Mouse (Mus musculus) liver, embryonic 12.5 days (tissue): ENCODE results near the gene Nepn. TPM values are rescaled to one million over a fixed set of nuclear protein-coding genes. Genes with fewer than 3 reads are reported as not detected.
"Not testable (repeated sequence)": the region's sequence is repeated elsewhere in the genome, so short reads cannot be mapped to it uniquely, and the experiment has no call there.

Experiments
- ATAC-seq: fragments of 200-750 bp; cut with Nextera tagmentation; 2 replicates; pipeline ENCODE4 v1.8.0; 2017; ENCODE audit warnings: moderate number of reproducible peaks, mild to moderate bottlenecking, moderate library complexity
- H3K27ac ChIP-seq: fragments of 300-500 bp; sonication (generic); 2 replicates; pipeline ENCODE4 v1.5.1; 2016; ENCODE audit warnings: mild to moderate bottlenecking
- H3K27me3 ChIP-seq: fragments of 300-500 bp; sonication (generic); replicated peaks from 2 replicates; pipeline ENCODE4 v1.6.1; 2016; ENCODE audit warnings: mild to moderate bottlenecking, moderate library complexity
- H3K36me3 ChIP-seq: fragments of 300-500 bp; sonication (generic); 2 replicates; pipeline ENCODE4 v1.6.1; 2016; ENCODE audit warnings: mild to moderate bottlenecking, moderate library complexity
- H3K4me1 ChIP-seq: fragments of 300-500 bp; sonication (generic); 2 replicates; pipeline ENCODE4 v1.6.1; 2016
- H3K4me2 ChIP-seq: fragments of 300-500 bp; sonication (generic); 2 replicates; pipeline ENCODE4 v1.6.1; 2016; ENCODE audit warnings: mild to moderate bottlenecking, moderate library complexity
- H3K4me3 ChIP-seq: fragments of 300-500 bp; sonication (generic); 2 replicates; pipeline ENCODE4 v1.5.1; 2016; ENCODE audit warnings: mild to moderate bottlenecking, moderate library complexity
- H3K9ac ChIP-seq: fragments of 300-500 bp; sonication (generic); 2 replicates; pipeline ENCODE4 v1.6.1; 2016; ENCODE audit warnings: mild to moderate bottlenecking, moderate library complexity
- H3K9me3 ChIP-seq: fragments of 300-500 bp; sonication (generic); replicated peaks from 2 replicates; pipeline ENCODE4 v1.6.1; 2016; ENCODE audit warnings: mild to moderate bottlenecking, moderate library complexity
- WGBS: fragments of 180-500 bp; shearing (Covaris S2); methylation state at CpG from one replicate; pipeline ENCODE4 v1.1.7; 2016; ENCODE audit not compliant: insufficient replicate concordance; 5-methylcytosine and 5-hydroxymethylcytosine counted together
- polyA plus RNA-seq: library from polyadenylated mRNA; unstranded; fragments of >200 nt; fragmentation: Nextera tagmentation; extraction: Ambion mirVana; gene quantifications from 2 replicates; pipeline ENCODE4 v1.2.1, GENCODE M21; 2016

Nepn gene
- 0.32 and 1.2 TPM in 2 replicates for polyA plus RNA-seq

GRCm38 (mm10) chr10:52388922-52389430 lies at the start of gene Nepn:
Gene Nepn (plus strand): TSS chr10:52388972.
- Histone ChIP-seq H3K4me3 (no peak within 1 kb of the TSS), H3K9me3 (no peaks in the 10 kb centered on the region), H3K27me3 (no peaks in the 10 kb centered on the region; the same call in 1 of the 2 replicates), H3K27ac (no peak within 1 kb of the TSS), H3K4me2 (no peak within 1 kb of the TSS), H3K4me1 (no peaks in the 10 kb centered on the region), H3K36me3 (no peaks in the 10 kb centered on the region), H3K9ac (no peak within 1 kb of the TSS)
- ATAC-seq, result no peak
- WGBS, result 72% methylated on average over 5 of the region's 5 CpGs

DNA sequence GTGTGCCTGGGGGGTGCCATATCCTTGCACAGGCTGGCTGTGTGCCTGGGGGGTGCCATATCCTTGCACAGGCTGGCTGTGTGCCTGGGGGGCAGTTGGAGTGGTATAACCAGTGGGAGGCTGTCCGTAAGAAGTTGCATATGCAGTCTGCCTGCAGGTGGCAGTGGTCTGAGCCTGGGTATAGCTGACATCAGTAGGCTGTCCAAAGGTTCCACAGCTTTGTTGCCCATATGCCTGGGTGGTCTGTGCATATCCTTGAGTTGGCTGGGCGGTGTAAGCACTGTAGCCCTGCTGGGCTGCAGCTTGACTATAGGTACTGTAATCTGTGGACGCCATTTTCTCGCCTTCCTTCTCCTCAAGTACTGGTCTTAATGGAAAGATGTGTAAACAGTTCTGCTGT lies 45.4 kb upstream of the Nepn start:
- not testable (repeated sequence) for H3K9ac ChIP-seq, H3K4me2 ChIP-seq, H3K27ac ChIP-seq, H3K27me3 ChIP-seq, ATAC-seq, H3K4me3 ChIP-seq, H3K4me1 ChIP-seq, H3K9me3 ChIP-seq
- peaks cover 69% of the 10 kb centered on the region for H3K36me3 ChIP-seq
- WGBS, result 88% methylated on average over 4 of the region's 4 CpGs

DNA sequence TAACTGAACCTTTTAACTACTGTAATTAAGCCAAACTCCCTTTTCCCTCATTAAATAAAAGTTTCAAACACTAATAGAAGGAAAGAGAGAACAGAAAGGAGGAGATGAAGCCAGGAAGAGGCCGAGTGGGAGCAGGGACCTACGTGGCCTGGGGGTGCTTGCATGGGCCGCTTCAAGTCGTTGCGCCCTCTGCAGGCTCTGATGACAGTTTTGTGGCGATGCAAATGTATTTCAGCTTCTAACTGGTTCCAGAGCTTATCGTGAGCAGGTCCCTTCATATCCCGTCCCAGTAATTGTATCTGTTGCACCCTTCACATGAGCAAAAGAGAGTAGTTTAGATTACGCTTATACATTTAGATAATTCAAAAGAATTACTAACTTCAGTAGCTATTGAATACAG lies 35.6 kb upstream of the Nepn start:
- H3K9ac ChIP-seq, result no peak overlapping the region
- no peaks in the 10 kb centered on the region for H3K4me1 ChIP-seq
- H3K4me2 ChIP-seq, result no peak overlapping the region
- no peaks in the 10 kb centered on the region for H3K27me3 ChIP-seq
- ATAC-seq, result no peak
- H3K4me3 ChIP-seq, result no peak overlapping the region
- H3K9me3 ChIP-seq, result no peaks in the 10 kb centered on the region
- 81% methylated on average over 9 of the region's 9 CpGs for WGBS
- peaks cover 58% of the 10 kb centered on the region for H3K36me3 ChIP-seq
- no peak overlapping the region for H3K27ac ChIP-seq

- Histone ChIP-seq H3K9ac (no peak within 1 kb of the TSS), H3K9me3 (no peaks in the 10 kb centered on the region), H3K27me3 (no peaks in the 10 kb centered on the region), H3K4me3 (no peak within 1 kb of the TSS), H3K27ac (no peak within 1 kb of the TSS), H3K4me1 (no peaks in the 10 kb centered on the region), H3K4me2 (no peak within 1 kb of the TSS), H3K36me3 (peaks cover 26% of the 10 kb centered on the region)
- no peak for ATAC-seq
- 75% methylated on average over 2 of the region's 2 CpGs for WGBS
Observed at GRCm38 (mm10) chr10:52358467-52358866, 30.3 kb upstream of the Nepn start, which contains the start of gene Gm26741. Gene Gm26741 (plus strand): TSS chr10:52358767.

DNA sequence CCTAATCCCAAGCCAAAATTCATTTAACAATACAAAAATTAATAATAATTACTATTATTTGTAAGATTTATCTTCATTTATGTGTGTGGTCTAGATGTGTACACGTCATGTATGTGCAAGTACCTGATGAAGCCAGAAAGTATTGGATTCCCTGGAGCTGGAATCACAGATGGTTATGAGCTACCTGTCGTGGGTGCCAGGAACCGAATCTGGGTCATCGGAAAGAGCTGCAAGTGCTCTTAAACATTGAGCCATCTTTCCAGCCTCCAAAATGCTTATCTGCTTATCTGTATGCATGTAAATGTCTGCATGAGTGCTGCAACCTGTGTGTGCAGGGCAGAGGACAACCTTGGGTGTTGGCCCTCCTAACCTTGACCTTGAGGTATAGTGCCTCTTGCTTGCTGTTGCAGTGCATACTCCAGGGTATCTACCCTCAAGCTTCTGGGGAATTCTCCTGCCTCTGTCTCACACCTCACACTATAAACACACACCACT lies 28.5 kb upstream of the Nepn start:
- Histone ChIP-seq H3K27ac (no peak overlapping the region), H3K9ac (no peak overlapping the region), H3K27me3 (no peaks in the 10 kb centered on the region), H3K4me3 (no peak overlapping the region), H3K4me1 (no peaks in the 10 kb centered on the region), H3K36me3 (0 out of 2 replicates have a peak, but pooled peaks cover 16% of the 10 kb centered on the region), H3K9me3 (no peaks in the 10 kb centered on the region), H3K4me2 (no peak overlapping the region)
- no peak for ATAC-seq
- WGBS, result 87% methylated on average over 4 of the region's 4 CpGs

GRCm38 (mm10) chr10:52360862-52361609 lies 27.7 kb upstream of the Nepn start:
- H3K4me2 ChIP-seq, result no peak overlapping the region
- 0 out of 2 replicates have a peak, but pooled peaks cover 8% of the 10 kb centered on the region for H3K36me3 ChIP-seq
- ATAC-seq, result no peak
- H3K4me3 ChIP-seq, result no peak overlapping the region
- H3K27ac ChIP-seq, result no peak overlapping the region
- 83% methylated on average over 9 of the region's 9 CpGs for WGBS
- H3K9ac ChIP-seq, result no peak overlapping the region
- no peaks in the 10 kb centered on the region for H3K4me1 ChIP-seq
- no peaks in the 10 kb centered on the region for H3K27me3 ChIP-seq
- no peaks in the 10 kb centered on the region for H3K9me3 ChIP-seq

DNA sequence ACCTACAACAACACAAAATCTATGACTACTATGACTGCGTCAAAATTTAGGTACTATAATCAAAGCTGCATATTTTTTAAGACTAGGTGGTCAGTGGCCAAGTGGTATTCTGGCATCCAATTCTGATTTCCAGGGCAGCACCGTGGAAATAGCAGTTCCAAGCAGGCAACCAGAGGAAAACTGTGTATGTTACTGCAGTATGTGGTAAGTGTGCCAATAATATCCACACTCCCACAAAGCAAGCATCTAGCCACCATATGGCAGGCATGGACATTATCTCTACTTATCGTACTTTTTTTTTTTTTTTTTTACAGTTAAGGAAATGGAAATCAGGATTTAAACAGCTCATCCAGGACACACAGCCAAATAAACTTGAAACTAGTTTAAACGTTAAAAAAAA lies 20.4 kb upstream of the Nepn start:
- H3K27ac ChIP-seq, result no peak overlapping the region
- no peaks in the 10 kb centered on the region for H3K9me3 ChIP-seq
- H3K4me2 ChIP-seq, result no peak overlapping the region
- no peak overlapping the region for H3K9ac ChIP-seq
- WGBS, result 74% methylated on average over 4 of the region's 4 CpGs
- no peaks in the 10 kb centered on the region for H3K4me1 ChIP-seq
- H3K36me3 ChIP-seq, result no peaks in the 10 kb centered on the region
- no peak overlapping the region for H3K4me3 ChIP-seq
- H3K27me3 ChIP-seq, result no peaks in the 10 kb centered on the region
- ATAC-seq, result no peak

DNA sequence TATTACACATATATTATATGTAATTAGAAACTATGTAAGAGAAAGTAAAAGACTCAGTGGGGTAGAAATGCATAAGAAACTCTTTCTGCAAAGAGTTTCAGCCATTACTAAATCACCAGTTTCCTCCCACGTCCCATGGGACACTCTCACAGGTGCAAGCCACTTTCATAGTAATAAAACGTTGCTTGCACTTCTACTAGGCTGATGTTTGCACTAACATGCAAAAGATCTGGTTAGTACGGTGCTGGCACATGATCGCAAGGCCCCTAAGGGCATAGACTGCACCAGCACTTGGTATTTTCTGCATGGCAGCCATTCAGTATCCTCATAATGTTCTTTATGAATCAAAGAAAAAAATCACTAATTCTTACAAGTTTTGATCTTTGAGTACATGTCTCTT lies 14.9 kb upstream of the Nepn start:
- no peak for ATAC-seq
- H3K36me3 ChIP-seq, result no peaks in the 10 kb centered on the region
- H3K9ac ChIP-seq, result no peak overlapping the region
- WGBS, result 78% methylated on average over 4 of the region's 4 CpGs
- no peak overlapping the region for H3K4me2 ChIP-seq
- H3K9me3 ChIP-seq, result no peaks in the 10 kb centered on the region
- no peak overlapping the region for H3K4me3 ChIP-seq
- no peaks in the 10 kb centered on the region for H3K27me3 ChIP-seq
- H3K4me1 ChIP-seq, result peaks cover 11% of the 10 kb centered on the region
- no peak overlapping the region for H3K27ac ChIP-seq

- H3K4me2 ChIP-seq, result no peak overlapping the region
- H3K4me1 ChIP-seq, result peaks cover 15% of the 10 kb centered on the region
- no peaks in the 10 kb centered on the region for H3K9me3 ChIP-seq
- ATAC-seq, result no peak
- no peak overlapping the region for H3K4me3 ChIP-seq
- H3K27ac ChIP-seq, result no peak overlapping the region
- no peaks in the 10 kb centered on the region for H3K36me3 ChIP-seq
- no peak overlapping the region for H3K9ac ChIP-seq
- no peaks in the 10 kb centered on the region for H3K27me3 ChIP-seq
Observed at GRCm38 (mm10) chr10:52374651-52375050, 14.1 kb upstream of the Nepn start.

GRCm38 (mm10) chr10:52376422-52376821 lies 12.3 kb upstream of the Nepn start:
- no peaks in the 10 kb centered on the region for H3K36me3 ChIP-seq
- WGBS, result 54% methylated on average over 2 of the region's 2 CpGs
- no peak overlapping the region for H3K4me3 ChIP-seq
- H3K9ac ChIP-seq, result no peak overlapping the region
- H3K9me3 ChIP-seq, result no peaks in the 10 kb centered on the region
- no peak overlapping the region for H3K4me2 ChIP-seq
- H3K27me3 ChIP-seq, result no peaks in the 10 kb centered on the region
- ATAC-seq, result no peak
- H3K27ac ChIP-seq, result no peak overlapping the region
- peaks cover 27% of the 10 kb centered on the region for H3K4me1 ChIP-seq

- Histone ChIP-seq H3K9me3 (no peaks in the 10 kb centered on the region), H3K4me2 (no peak overlapping the region), H3K27ac (no peak overlapping the region), H3K4me3 (no peak overlapping the region), H3K36me3 (no peaks in the 10 kb centered on the region), H3K9ac (no peak overlapping the region), H3K4me1 (peaks cover 31% of the 10 kb centered on the region), H3K27me3 (no peaks in the 10 kb centered on the region)
- WGBS, result 90% methylated on average over 2 of the region's 2 CpGs
- ATAC-seq, result no peak
Observed at GRCm38 (mm10) chr10:52377813-52378212, 11.0 kb upstream of the Nepn start.

GRCm38 (mm10) chr10:52381321-52381801 lies 7.4 kb upstream of the Nepn start:
- Histone ChIP-seq H3K27ac (peak overlapping the region; percentile 88), H3K36me3 (no peaks in the 10 kb centered on the region), H3K27me3 (no peaks in the 10 kb centered on the region), H3K9ac (peak overlapping the region; percentile 96), H3K4me3 (peak overlapping the region; percentile 93), H3K4me1 (peaks cover 35% of the 10 kb centered on the region), H3K4me2 (peak overlapping the region; percentile 92), H3K9me3 (no peaks in the 10 kb centered on the region)
- ATAC-seq, result peak; percentile 28
- under 1% methylated on average over 19 of the region's 19 CpGs for WGBS
